Mouse (Mus musculus): ENCODE measurements around the gene Itga1. TPM values are rescaled to one million over a fixed set of nuclear protein-coding genes. Genes with fewer than 3 reads are reported as not detected.

Gene Itga1
- polyA plus RNA-seq, 2 experiments: 4.5 to 8.4 TPM

- TF ChIP-seq POLR2A (IDR thresholded peaks at IDR 0.05; ENCODE audit: borderline replicate concordance, extremely low read depth, insufficient read depth, insufficient read length): no peak
- Histone ChIP-seq H3K36me3 (ENCODE audit: control insufficient read depth, insufficient read depth, low read length) (no peaks in the 10 kb centered on the region), H3K27me3 (ENCODE audit: control insufficient read depth, insufficient read depth, low read length) (no peaks in the 10 kb centered on the region), H3K27ac (replicated peaks; ENCODE audit: low read depth, low read length) (no peak overlapping the region), H3K4me2 (replicated peaks; ENCODE audit: low read depth, low read length, severe bottlenecking) (no peak overlapping the region), H3K9me3 (ENCODE audit: control insufficient read depth, low read length) (no peaks in the 10 kb centered on the region), H3K9ac (ENCODE audit: low read depth, low read length, severe bottlenecking) (no peak overlapping the region), H3K4me1 (ENCODE audit: control insufficient read depth, insufficient read depth, low read length) (no peaks in the 10 kb centered on the region), H3K4me3 (replicated peaks; ENCODE audit: low read length) (no peak overlapping the region)
- ATAC-seq (ENCODE audit: low FRiP score, low read depth) (no peak), DNase-seq (ENCODE audit: low spot score) (no peak)
- 88% methylated on average over 9 of the region's 9 CpGs for WGBS
Observed at GRCm38 (mm10) chr13:115077346-115078134, 24.2 kb downstream of the Itga1 start.

GRCm38 (mm10) chr13:115072386-115072785, 29.4 kb downstream of the Itga1 start:
- no peak overlapping the region for H3K27ac ChIP-seq (replicated peaks; ENCODE audit: low read depth, low read length)
- no peak for TF ChIP-seq POLR2A (IDR thresholded peaks at IDR 0.05; ENCODE audit: borderline replicate concordance, extremely low read depth, insufficient read depth, insufficient read length)
- H3K27me3 ChIP-seq (ENCODE audit: control insufficient read depth, insufficient read depth, low read length): no peaks in the 10 kb centered on the region
- H3K4me2 ChIP-seq (replicated peaks; ENCODE audit: low read depth, low read length, severe bottlenecking): no peak overlapping the region
- H3K4me1 ChIP-seq (ENCODE audit: control insufficient read depth, insufficient read depth, low read length): no peaks in the 10 kb centered on the region
- DNase-seq (ENCODE audit: low spot score) (no peak), ATAC-seq (ENCODE audit: low FRiP score, low read depth) (no peak)
- no peak overlapping the region for H3K4me3 ChIP-seq (replicated peaks; ENCODE audit: low read length)
- WGBS: 88% methylated on average over 6 of the region's 6 CpGs
- H3K9ac ChIP-seq (ENCODE audit: low read depth, low read length, severe bottlenecking): no peak overlapping the region
- no peaks in the 10 kb centered on the region for H3K9me3 ChIP-seq (ENCODE audit: control insufficient read depth, low read length)
- H3K36me3 ChIP-seq (ENCODE audit: control insufficient read depth, insufficient read depth, low read length): no peaks in the 10 kb centered on the region

- no peaks in the 10 kb centered on the region for H3K9me3 ChIP-seq (ENCODE audit: control insufficient read depth, low read length)
- no peak for DNase-seq (ENCODE audit: low spot score)
- H3K36me3 ChIP-seq (ENCODE audit: control insufficient read depth, insufficient read depth, low read length): no peaks in the 10 kb centered on the region
- H3K4me2 ChIP-seq (replicated peaks; ENCODE audit: low read depth, low read length, severe bottlenecking): no peak overlapping the region
- 82% methylated on average over 3 of the region's 3 CpGs for WGBS
- H3K27ac ChIP-seq (replicated peaks; ENCODE audit: low read depth, low read length): no peak overlapping the region
- H3K9ac ChIP-seq (ENCODE audit: low read depth, low read length, severe bottlenecking): no peak overlapping the region
- no peak overlapping the region for H3K4me3 ChIP-seq (replicated peaks; ENCODE audit: low read length)
- TF ChIP-seq POLR2A (IDR thresholded peaks at IDR 0.05; ENCODE audit: borderline replicate concordance, extremely low read depth, insufficient read depth, insufficient read length): no peak
- H3K27me3 ChIP-seq (ENCODE audit: control insufficient read depth, insufficient read depth, low read length): no peaks in the 10 kb centered on the region
- no peaks in the 10 kb centered on the region for H3K4me1 ChIP-seq (ENCODE audit: control insufficient read depth, insufficient read depth, low read length)
- ATAC-seq (ENCODE audit: low FRiP score, low read depth): no peak
Observed at GRCm38 (mm10) chr13:115071431-115071830, 30.3 kb downstream of the Itga1 start.

GRCm38 (mm10) chr13:115067968-115068330, 33.8 kb downstream of the Itga1 start:
- H3K27me3 ChIP-seq (ENCODE audit: control insufficient read depth, insufficient read depth, low read length): no peaks in the 10 kb centered on the region
- H3K4me2 ChIP-seq (replicated peaks; ENCODE audit: low read depth, low read length, severe bottlenecking): no peak overlapping the region
- H3K36me3 ChIP-seq (ENCODE audit: control insufficient read depth, insufficient read depth, low read length): no peaks in the 10 kb centered on the region
- no peaks in the 10 kb centered on the region for H3K4me1 ChIP-seq (ENCODE audit: control insufficient read depth, insufficient read depth, low read length)
- no peak overlapping the region for H3K9ac ChIP-seq (ENCODE audit: low read depth, low read length, severe bottlenecking)
- DNase-seq (ENCODE audit: low spot score) (no peak), ATAC-seq (ENCODE audit: low FRiP score, low read depth) (no peak)
- WGBS: 90% methylated on average over 1 of the region's 1 CpGs
- TF ChIP-seq POLR2A (IDR thresholded peaks at IDR 0.05; ENCODE audit: borderline replicate concordance, extremely low read depth, insufficient read depth, insufficient read length): no peak
- no peak overlapping the region for H3K4me3 ChIP-seq (replicated peaks; ENCODE audit: low read length)
- H3K27ac ChIP-seq (replicated peaks; ENCODE audit: low read depth, low read length): no peak overlapping the region
- no peaks in the 10 kb centered on the region for H3K9me3 ChIP-seq (ENCODE audit: control insufficient read depth, low read length)

- Histone ChIP-seq H3K27ac (replicated peaks; ENCODE audit: low read depth, low read length) (no peak overlapping the region), H3K36me3 (ENCODE audit: control insufficient read depth, insufficient read depth, low read length) (no peaks in the 10 kb centered on the region), H3K4me3 (replicated peaks; ENCODE audit: low read length) (no peak overlapping the region), H3K4me2 (replicated peaks; ENCODE audit: low read depth, low read length, severe bottlenecking) (no peak overlapping the region), H3K27me3 (ENCODE audit: control insufficient read depth, insufficient read depth, low read length) (no peaks in the 10 kb centered on the region), H3K4me1 (ENCODE audit: control insufficient read depth, insufficient read depth, low read length) (no peaks in the 10 kb centered on the region), H3K9me3 (ENCODE audit: control insufficient read depth, low read length) (no peaks in the 10 kb centered on the region), H3K9ac (ENCODE audit: low read depth, low read length, severe bottlenecking) (no peak overlapping the region)
- no peak for ATAC-seq (ENCODE audit: low FRiP score, low read depth)
- no peak for DNase-seq (ENCODE audit: low spot score)
- no peak for TF ChIP-seq POLR2A (IDR thresholded peaks at IDR 0.05; ENCODE audit: borderline replicate concordance, extremely low read depth, insufficient read depth, insufficient read length)
- WGBS: 83% methylated on average over 4 of the region's 4 CpGs
Observed at GRCm38 (mm10) chr13:115067324-115067967, 34.3 kb downstream of the Itga1 start.
